Mouse (Mus musculus) midbrain, embryonic 14.5 days (tissue): Measurements from ENCODE around the gene Slc9b2. TPM values are rescaled to one million over a fixed set of nuclear protein-coding genes. Genes with fewer than 3 reads are reported as not detected.

Experiments
- ATAC-seq: fragments of 200-750 bp; cut with Nextera tagmentation; 2 replicates; pipeline ENCODE4 v1.8.0; 2017; ENCODE audit warnings: moderate number of reproducible peaks, moderate library complexity; ENCODE audit not compliant: low FRiP score, low TSS enrichment
- DNase-seq: peaks from one replicate; pipeline ENCODE4 v3.0.0-alpha.2; 2015
- H3K27ac ChIP-seq: fragments of 300-500 bp; sonication (generic); replicated peaks from 2 replicates; pipeline ENCODE4 v1.5.1; 2014; ENCODE audit warnings: mild to moderate bottlenecking, low read depth, low read length, moderate library complexity
- H3K27me3 ChIP-seq: fragments of 300-500 bp; sonication (generic); 2 replicates; pipeline ENCODE4 v1.6.1; 2014; ENCODE audit warnings: low read length, control low read depth, mixed read lengths; ENCODE audit not compliant: control insufficient read depth, insufficient read depth
- H3K36me3 ChIP-seq: fragments of 300-500 bp; sonication (generic); 2 replicates; pipeline ENCODE4 v1.6.1; 2014; ENCODE audit warnings: low read length, control low read depth; ENCODE audit not compliant: control insufficient read depth, insufficient read depth
- H3K4me1 ChIP-seq: fragments of 300-500 bp; sonication (generic); 2 replicates; pipeline ENCODE4 v1.6.1; 2014; ENCODE audit warnings: mild to moderate bottlenecking, antibody characterized with exemption, low read length, control low read depth; ENCODE audit not compliant: control insufficient read depth, insufficient read depth
- H3K4me2 ChIP-seq: fragments of 300-500 bp; sonication (generic); 2 replicates; pipeline ENCODE4 v1.6.1; 2014; ENCODE audit warnings: mild to moderate bottlenecking, low read length, moderate library complexity
- H3K4me3 ChIP-seq: fragments of 300-500 bp; sonication (generic); replicated peaks from 2 replicates; pipeline ENCODE4 v1.5.1; 2014; ENCODE audit warnings: low read depth, low read length
- H3K9ac ChIP-seq: fragments of 300-500 bp; sonication (generic); replicated peaks from 2 replicates; pipeline ENCODE4 v1.6.1; 2014; ENCODE audit warnings: mild to moderate bottlenecking, low read length, moderate library complexity
- H3K9me3 ChIP-seq: fragments of 300-500 bp; sonication (generic); 2 replicates; pipeline ENCODE4 v1.6.1; 2016; ENCODE audit warnings: low read length, control low read depth, mixed read lengths; ENCODE audit not compliant: control insufficient read depth
- WGBS: fragments of 180-500 bp; shearing (Covaris S2); extraction: QIAGEN DNeasy Blood & Tissue Kit; methylation state at CpG from one replicate; pipeline ENCODE4 v1.1.7; 2014; 5-methylcytosine and 5-hydroxymethylcytosine counted together
- polyA plus RNA-seq: library from polyadenylated mRNA; unstranded; fragments of >200 nt; fragmentation: Nextera tagmentation; extraction: Ambion mirVana; gene quantifications from 2 replicates; pipeline ENCODE4 v1.2.1, GENCODE M21; 2014

Slc9b2 gene
- polyA plus RNA-seq, 1 experiment from 2014 or later = 1.8 TPM

DNA sequence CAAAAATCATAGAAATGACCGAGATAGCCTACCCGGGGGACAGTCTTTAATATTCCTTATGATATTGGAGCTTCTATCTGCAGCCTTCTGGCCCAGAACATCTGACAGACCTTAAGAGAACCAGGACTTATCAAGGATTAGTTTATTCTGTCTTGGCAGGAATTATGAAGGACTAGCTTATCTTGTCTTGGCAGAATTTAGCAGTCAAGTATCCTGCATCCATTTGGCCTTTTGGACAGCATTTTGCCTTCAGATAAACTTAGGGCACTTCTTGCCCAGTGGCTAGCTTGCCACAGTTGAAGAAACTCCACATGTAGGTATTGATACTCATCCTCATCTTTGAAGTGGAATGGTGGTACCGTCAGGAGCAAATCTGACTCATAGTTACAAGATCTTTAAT is 44.4 kb downstream of the Slc9b2 start:
- Histone ChIP-seq H3K4me1 (no peaks in the 10 kb centered on the region), H3K36me3 (no peaks in the 10 kb centered on the region), H3K27ac (no peak overlapping the region), H3K4me2 (no peak overlapping the region), H3K9ac (no peak overlapping the region), H3K27me3 (no peaks in the 10 kb centered on the region), H3K9me3 (no peaks in the 10 kb centered on the region), H3K4me3 (no peak overlapping the region)
- DNase-seq = no peak
- WGBS = 91% methylated on average over 3 of the region's 3 CpGs
- ATAC-seq = no peak

DNA sequence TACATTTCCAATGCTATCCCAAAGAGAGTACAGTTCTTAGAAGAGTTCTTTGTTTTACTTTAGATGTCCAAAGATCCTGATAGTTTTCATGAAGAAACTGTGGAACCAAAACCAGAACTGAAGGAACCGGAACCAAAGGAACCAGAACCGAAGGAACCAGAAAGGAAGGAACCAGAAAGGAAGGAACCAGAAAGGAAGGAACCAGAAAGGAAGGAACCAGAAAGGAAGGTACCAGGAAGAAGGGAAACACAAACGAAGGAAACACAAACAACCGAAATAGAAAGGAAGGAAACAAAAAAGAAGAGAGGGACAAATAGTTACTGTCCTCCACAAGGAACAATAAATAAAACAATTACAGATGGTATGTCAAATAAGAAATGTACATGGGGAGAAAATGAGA is 49.9 kb downstream of the Slc9b2 start:
- no peak overlapping the region for H3K4me3 ChIP-seq
- no peaks in the 10 kb centered on the region for H3K4me1 ChIP-seq
- H3K36me3 ChIP-seq = no peaks in the 10 kb centered on the region
- H3K27me3 ChIP-seq = no peaks in the 10 kb centered on the region
- no peak overlapping the region for H3K4me2 ChIP-seq
- H3K27ac ChIP-seq = no peak overlapping the region
- H3K9ac ChIP-seq = no peak overlapping the region
- ATAC-seq (no peak), DNase-seq (no peak)
- H3K9me3 ChIP-seq = no peaks in the 10 kb centered on the region
- WGBS = 92% methylated on average over 4 of the region's 4 CpGs

DNA sequence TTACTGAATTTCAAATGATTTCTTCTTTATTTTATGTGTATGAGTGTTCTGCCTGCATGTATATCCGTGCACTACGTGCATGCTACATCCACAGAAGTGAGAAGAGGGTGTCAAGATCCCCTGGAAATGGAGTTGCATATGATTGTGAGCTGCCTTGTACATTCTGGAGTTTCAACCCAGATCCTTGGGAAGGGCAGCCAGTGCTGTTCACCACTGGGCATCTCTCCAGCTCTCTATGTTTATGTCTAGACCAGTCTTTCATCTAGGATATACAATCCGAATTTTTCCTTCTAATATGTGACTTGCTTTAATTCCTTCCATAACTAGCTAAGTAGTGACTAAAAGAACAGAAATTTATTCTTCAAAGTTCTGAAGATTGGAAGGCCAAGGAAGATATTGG is 68.3 kb downstream of the Slc9b2 start:
- ATAC-seq (no peak), DNase-seq (no peak)
- H3K36me3 ChIP-seq = no peaks in the 10 kb centered on the region
- H3K4me2 ChIP-seq = no peak overlapping the region
- no peak overlapping the region for H3K27ac ChIP-seq
- no peaks in the 10 kb centered on the region for H3K4me1 ChIP-seq
- H3K9ac ChIP-seq = no peak overlapping the region
- WGBS = 86% methylated on average over 3 of the region's 3 CpGs
- no peaks in the 10 kb centered on the region for H3K27me3 ChIP-seq
- H3K4me3 ChIP-seq = no peak overlapping the region
- H3K9me3 ChIP-seq = no peaks in the 10 kb centered on the region

DNA sequence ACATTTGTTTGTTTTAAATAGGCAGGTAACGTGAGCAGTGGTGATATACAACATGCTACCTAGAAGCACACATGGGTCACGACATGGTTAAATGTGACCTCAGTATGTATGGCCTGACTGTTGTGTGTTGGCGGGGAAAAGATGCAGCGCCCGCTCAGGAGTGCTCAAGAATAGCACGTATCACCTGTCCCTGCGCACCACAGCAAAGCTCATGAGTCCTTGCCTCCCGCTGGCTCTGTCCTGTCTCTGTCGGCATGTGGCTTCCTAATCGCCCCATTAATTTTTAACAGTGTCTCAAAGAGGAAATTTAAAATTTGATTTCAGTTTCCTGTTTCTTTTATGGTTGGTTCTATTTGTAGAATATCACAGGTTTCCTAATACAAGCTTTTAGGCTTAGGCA is 69.9 kb downstream of the Slc9b2 start:
- 90% methylated on average over 10 of the region's 10 CpGs for WGBS
- ATAC-seq = no peak
- Histone ChIP-seq H3K9me3 (no peaks in the 10 kb centered on the region), H3K27ac (no peak overlapping the region), H3K4me2 (no peak overlapping the region), H3K9ac (no peak overlapping the region), H3K4me3 (no peak overlapping the region), H3K4me1 (no peaks in the 10 kb centered on the region), H3K36me3 (no peaks in the 10 kb centered on the region), H3K27me3 (no peaks in the 10 kb centered on the region)
- DNase-seq = no peak

DNA sequence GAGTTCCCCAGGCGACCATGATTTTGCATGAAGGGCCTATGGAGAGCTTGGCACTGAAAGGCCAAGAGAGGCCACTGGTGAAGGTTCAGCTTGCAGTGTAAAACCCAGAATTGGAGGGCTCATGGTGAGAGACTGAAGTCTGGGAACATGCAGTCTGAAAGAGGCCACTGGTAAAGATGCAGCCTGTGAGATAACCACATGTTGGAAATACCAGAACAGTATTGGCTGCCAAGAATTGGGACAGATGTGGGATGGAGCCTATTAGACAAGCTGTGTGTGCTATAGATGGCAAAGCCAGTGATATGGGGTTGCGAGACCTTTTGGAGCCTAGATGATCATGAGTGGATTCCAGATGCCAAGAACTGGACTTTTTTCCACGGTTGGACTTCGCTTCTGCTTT is 72.4 kb downstream of the Slc9b2 start:
- ATAC-seq (no peak), DNase-seq (no peak)
- Histone ChIP-seq H3K9me3 (no peaks in the 10 kb centered on the region), H3K27me3 (no peaks in the 10 kb centered on the region), H3K36me3 (no peaks in the 10 kb centered on the region), H3K9ac (no peak overlapping the region), H3K4me1 (no peaks in the 10 kb centered on the region), H3K4me3 (no peak overlapping the region), H3K4me2 (no peak overlapping the region), H3K27ac (no peak overlapping the region)
- WGBS = 94% methylated on average over 4 of the region's 4 CpGs

DNA sequence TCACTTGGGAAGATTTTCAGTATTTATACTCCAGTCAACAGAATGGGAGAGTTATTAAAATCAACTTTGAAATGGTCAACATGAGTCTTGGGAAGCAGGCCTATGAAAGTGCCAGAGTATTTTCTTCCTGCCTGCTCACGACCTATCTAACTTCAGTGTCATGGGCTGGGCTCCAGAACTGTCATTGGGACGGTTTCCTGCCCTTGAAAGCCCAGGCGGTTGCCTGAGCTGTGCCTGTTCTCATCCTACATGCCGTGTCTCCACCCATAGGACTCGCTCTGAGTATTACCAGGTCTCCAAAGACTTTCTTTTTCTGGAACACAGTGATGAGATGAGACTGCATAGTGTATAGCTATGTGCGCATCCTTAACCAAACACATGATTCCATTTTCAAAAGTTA is 85.7 kb downstream of the Slc9b2 start:
- DNase-seq (no peak), ATAC-seq (no peak)
- H3K4me1 ChIP-seq = no peaks in the 10 kb centered on the region
- no peaks in the 10 kb centered on the region for H3K36me3 ChIP-seq
- H3K9ac ChIP-seq = no peak overlapping the region
- 87% methylated on average over 6 of the region's 6 CpGs for WGBS
- no peaks in the 10 kb centered on the region for H3K9me3 ChIP-seq
- no peak overlapping the region for H3K4me3 ChIP-seq
- no peaks in the 10 kb centered on the region for H3K27me3 ChIP-seq
- H3K4me2 ChIP-seq = no peak overlapping the region
- H3K27ac ChIP-seq = no peak overlapping the region

Other genes with a start within 250 kb of the Slc9b2 start
- gene Cenpe, start 95.2 kb upstream of the Slc9b2 start, polyA plus RNA-seq = 4.5 and 7.9 TPM in 2 replicates
- 3.8 and 4.7 TPM in 2 replicates for gene Bdh2, start 26.5 kb upstream of the Slc9b2 start, polyA plus RNA-seq
- gene Slc9b1, start 40.3 kb downstream of the Slc9b2 start, polyA plus RNA-seq = 0.82 TPM in 1 of 2 replicates, not detected in the other
- 55.2 and 67.0 TPM in 2 replicates for gene Cisd2, start 116.2 kb downstream of the Slc9b2 start, polyA plus RNA-seq
- 337 and 443 TPM in 2 replicates for gene Ube2d3, start 130.4 kb downstream of the Slc9b2 start, polyA plus RNA-seq
- 4.3 and 5.9 TPM in 2 replicates for gene Manba, start 177.9 kb downstream of the Slc9b2 start, polyA plus RNA-seq